Mouse (Mus musculus) lung, postnatal 0 days (tissue): ENCODE data around the gene Insyn1. TPM values are rescaled to one million over a fixed set of nuclear protein-coding genes. Genes with fewer than 3 reads are reported as not detected.
A peak's percentile ranks its signal among the peaks of the same experiment; 100 is the strongest.

ENCODE experiments used
- ATAC-seq: fragments of 200-750 bp; cut with Nextera tagmentation; 2 replicates; pipeline ENCODE4 v1.8.0; 2017; ENCODE audit warnings: moderate library complexity
- DNase-seq: peaks from one replicate; pipeline ENCODE4 v3.0.0-alpha.2; 2016; ENCODE audit warnings: low spot score
- H3K27ac ChIP-seq: fragments of 300-500 bp; sonication (generic); 2 replicates; pipeline ENCODE4 v1.5.1; 2014; ENCODE audit warnings: antibody characterized with exemption, mild to moderate bottlenecking, low read length, mixed read lengths
- H3K27me3 ChIP-seq: fragments of 300-500 bp; sonication (generic); replicated peaks from 2 replicates; pipeline ENCODE4 v1.6.1; 2014; ENCODE audit warnings: low read length, mixed read lengths; ENCODE audit not compliant: insufficient read depth
- H3K36me3 ChIP-seq: fragments of 300-500 bp; sonication (generic); 2 replicates; pipeline ENCODE4 v1.6.1; 2014; ENCODE audit warnings: low read length, mixed read lengths; ENCODE audit not compliant: insufficient read depth
- H3K4me1 ChIP-seq: fragments of 300-500 bp; sonication (generic); 2 replicates; pipeline ENCODE4 v1.6.1; 2014; ENCODE audit warnings: antibody characterized with exemption, low read depth, low read length, mixed read lengths; ENCODE audit not compliant: insufficient read depth
- H3K4me2 ChIP-seq: fragments of 300-500 bp; sonication (generic); replicated peaks from 2 replicates; pipeline ENCODE4 v1.6.1; 2014; ENCODE audit warnings: low read depth, mild to moderate bottlenecking, low read length, moderate library complexity, mixed read lengths
- H3K4me3 ChIP-seq: fragments of 300-500 bp; sonication (generic); 2 replicates; pipeline ENCODE4 v1.5.1; 2014; ENCODE audit warnings: low read depth, low read length
- H3K9ac ChIP-seq: fragments of 300-500 bp; sonication (generic); replicated peaks from 2 replicates; pipeline ENCODE4 v1.6.1; 2014; ENCODE audit warnings: low read depth, mild to moderate bottlenecking
- H3K9me3 ChIP-seq: fragments of 300-500 bp; sonication (generic); 2 replicates; pipeline ENCODE4 v1.6.1; 2016; ENCODE audit warnings: low read length, mixed read lengths
- CTCF ChIP-seq: IDR thresholded peaks from 2 replicates; pipeline ENCODE4 v1.5.1; 2016; ENCODE audit warnings: antibody characterized with exemption, mild to moderate bottlenecking
- EP300 ChIP-seq: IDR thresholded peaks from 2 replicates; pipeline ENCODE4 v1.6.1; 2016; ENCODE audit warnings: antibody characterized with exemption, mild to moderate bottlenecking, control low read depth
- WGBS: fragments of 180-500 bp; shearing (Covaris S2); extraction: QIAGEN DNeasy Blood & Tissue Kit; methylation state at CpG from one replicate; pipeline ENCODE4 v1.1.7; 2014; 5-methylcytosine and 5-hydroxymethylcytosine counted together
- polyA plus RNA-seq: library from polyadenylated mRNA; unstranded; fragments of >200 nt; fragmentation: Nextera tagmentation; extraction: Ambion mirVana; gene quantifications from 2 replicates; pipeline ENCODE4 v1.2.1, GENCODE M21; 2015

Insyn1 gene
- polyA plus RNA-seq, 1 experiment from 2014 or later = 1.2 TPM

GRCm38 (mm10) chr9:58442105-58443010 lies 46.0 kb upstream of the Insyn1 start:
- WGBS = 33% methylated on average over 7 of the region's 7 CpGs
- TF ChIP-seq EP300 (no peak), CTCF (no peak)
- H3K27ac ChIP-seq = no peak overlapping the region
- no peaks in the 10 kb centered on the region for H3K9me3 ChIP-seq
- no peaks in the 10 kb centered on the region for H3K36me3 ChIP-seq
- no peak overlapping the region for H3K4me3 ChIP-seq
- H3K4me2 ChIP-seq = no peak overlapping the region
- peak; percentile 27 for DNase-seq
- H3K27me3 ChIP-seq = no peaks in the 10 kb centered on the region
- H3K9ac ChIP-seq = no peak overlapping the region
- H3K4me1 ChIP-seq = no peaks in the 10 kb centered on the region
- peak; percentile 62; the same call in 1 of the 2 replicates for ATAC-seq

GRCm38 (mm10) chr9:58443061-58443460 lies 45.3 kb upstream of the Insyn1 start:
- Histone ChIP-seq H3K9ac (no peak overlapping the region), H3K27me3 (no peaks in the 10 kb centered on the region), H3K4me2 (no peak overlapping the region), H3K4me1 (no peaks in the 10 kb centered on the region), H3K36me3 (no peaks in the 10 kb centered on the region), H3K4me3 (no peak overlapping the region), H3K9me3 (no peaks in the 10 kb centered on the region), H3K27ac (no peak overlapping the region)
- 70% methylated on average over 3 of the region's 3 CpGs for WGBS
- DNase-seq = no peak
- ATAC-seq = no peak
- no peak for TF ChIP-seq EP300
- no peak for TF ChIP-seq CTCF

GRCm38 (mm10) chr9:58446829-58447228 lies 41.6 kb upstream of the Insyn1 start:
- DNase-seq = no peak
- TF ChIP-seq CTCF (no peak), EP300 (no peak)
- Histone ChIP-seq H3K4me3 (no peak overlapping the region), H3K27me3 (no peaks in the 10 kb centered on the region), H3K4me1 (no peaks in the 10 kb centered on the region), H3K9me3 (no peaks in the 10 kb centered on the region), H3K4me2 (no peak overlapping the region), H3K9ac (no peak overlapping the region), H3K36me3 (no peaks in the 10 kb centered on the region), H3K27ac (no peak overlapping the region)
- 44% methylated on average over 4 of the region's 4 CpGs for WGBS
- no peak for ATAC-seq

- WGBS = 70% methylated on average over 12 of the region's 12 CpGs
These were observed 40.3 kb upstream of the Insyn1 start for GRCm38 (mm10) chr9:58447997-58448595.

GRCm38 (mm10) chr9:58449526-58449925 lies 38.9 kb upstream of the Insyn1 start:
- DNase-seq (no peak), ATAC-seq (no peak)
- H3K27me3 ChIP-seq = no peaks in the 10 kb centered on the region
- H3K4me2 ChIP-seq = no peak overlapping the region
- H3K4me3 ChIP-seq = no peak overlapping the region
- no peaks in the 10 kb centered on the region for H3K4me1 ChIP-seq
- H3K9me3 ChIP-seq = no peaks in the 10 kb centered on the region
- no peaks in the 10 kb centered on the region for H3K36me3 ChIP-seq
- TF ChIP-seq EP300 (no peak), CTCF (no peak)
- 57% methylated on average over 3 of the region's 3 CpGs for WGBS
- H3K9ac ChIP-seq = no peak overlapping the region
- no peak overlapping the region for H3K27ac ChIP-seq

More at GRCm38 (mm10) chr9:58447997-58448595, 40.3 kb upstream of the Insyn1 start:
- Histone ChIP-seq H3K27ac (no peak overlapping the region), H3K36me3 (no peaks in the 10 kb centered on the region), H3K4me1 (no peaks in the 10 kb centered on the region), H3K4me2 (no peak overlapping the region), H3K27me3 (no peaks in the 10 kb centered on the region), H3K9ac (no peak overlapping the region), H3K4me3 (no peak overlapping the region), H3K9me3 (no peaks in the 10 kb centered on the region)
- ATAC-seq (no peak), DNase-seq (no peak)
- TF ChIP-seq EP300 = no peak
- no peak for TF ChIP-seq CTCF

- H3K4me1 ChIP-seq = no peaks in the 10 kb centered on the region
- TF ChIP-seq EP300 = no peak
- no peak for TF ChIP-seq CTCF
- H3K36me3 ChIP-seq = no peaks in the 10 kb centered on the region
- no peaks in the 10 kb centered on the region for H3K27me3 ChIP-seq
- no peak overlapping the region for H3K9ac ChIP-seq
- no peak overlapping the region for H3K27ac ChIP-seq
- no peak for ATAC-seq
- DNase-seq = no peak
- H3K9me3 ChIP-seq = no peaks in the 10 kb centered on the region
- WGBS = 75% methylated on average over 5 of the region's 5 CpGs
- H3K4me3 ChIP-seq = no peak overlapping the region
- H3K4me2 ChIP-seq = no peak overlapping the region
These were observed 34.5 kb upstream of the Insyn1 start for GRCm38 (mm10) chr9:58453791-58454378.
